Comparison of ENCODE assay signal across 9 mouse cellular contexts in the genomic region with DNA sequence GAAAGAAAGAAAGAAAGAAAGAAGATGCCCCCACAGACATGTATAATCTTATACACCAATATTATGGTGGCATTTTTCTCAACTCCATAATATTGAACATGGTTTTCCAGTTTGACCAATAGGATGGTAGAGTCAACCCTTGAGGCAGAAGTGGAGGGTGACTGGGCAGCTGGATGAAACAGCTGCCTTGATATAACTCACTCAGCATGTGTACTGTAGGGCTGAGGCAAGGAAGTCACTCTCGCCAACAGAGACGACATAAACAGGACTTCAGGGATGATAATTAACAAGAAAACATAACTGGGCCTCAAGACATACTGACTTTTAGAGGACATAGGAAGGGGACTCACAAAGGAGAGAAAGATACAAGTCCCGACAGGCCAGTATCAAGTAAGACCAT. TPM values are rescaled to one million over a fixed set of nuclear protein-coding genes. Genes with fewer than 3 reads are reported as not detected.
DNase-seq lines count a peak whose midpoint lies in the region; ATAC-seq lines count a peak whose summit lies in the region.
"Had no signal": no experiment of that assay in that cellular context is flagged by ENCODE, and none has a peak within 500 bp of the region (broad histone marks: within the 10 kb centered on the region; RNA-seq: fewer than 3 reads in every experiment).

No protein-coding gene starts in this region.

- no peaks in the 10 kb centered on the region for H3K27me3 ChIP-seq in heart, embryonic 10.5 days (ENCODE audit: insufficient read depth, poor library complexity, severe bottlenecking)
- no peaks in the 10 kb centered on the region for H3K27me3 ChIP-seq in forebrain, embryonic 11.5 days (ENCODE audit: control insufficient read depth, insufficient read depth, low read length)
- no peaks in the 10 kb centered on the region for H3K27me3 ChIP-seq in liver, embryonic 13.5 days

- ATAC-seq in forebrain, embryonic 11.5 days (replicated peaks; ENCODE audit: low FRiP score): no peak
- ATAC-seq in liver, embryonic 13.5 days (ENCODE audit: low read depth): no peak

- H3K4me1 ChIP-seq in heart, embryonic 10.5 days: peaks cover 19% of the 10 kb centered on the region
- 0 out of 2 replicates have a peak, but pooled peaks cover 6% of the 10 kb centered on the region for H3K4me1 ChIP-seq in forebrain, embryonic 11.5 days (replicated peaks; ENCODE audit: control insufficient read depth, insufficient read depth, low read length)
- peaks cover 41% of the 10 kb centered on the region for H3K4me1 ChIP-seq in liver, embryonic 13.5 days (replicated peaks)

- 24% methylated on average over 3 of the region's 3 CpGs for WGBS in heart, embryonic 10.5 days
- 16% methylated on average over 3 of the region's 3 CpGs for WGBS in forebrain, embryonic 11.5 days
- 9% methylated on average over 3 of the region's 3 CpGs for WGBS in liver, embryonic 13.5 days (ENCODE audit: insufficient replicate concordance)

- H3K9me3 ChIP-seq in heart, embryonic 10.5 days: no peaks in the 10 kb centered on the region
- H3K9me3 ChIP-seq in forebrain, embryonic 11.5 days (ENCODE audit: control insufficient read depth, low read length): no peaks in the 10 kb centered on the region
- H3K9me3 ChIP-seq in liver, embryonic 13.5 days (replicated peaks): no peaks in the 10 kb centered on the region

- H3K4me3 ChIP-seq in heart, embryonic 10.5 days: peak overlapping the region; percentile 85
- peak overlapping the region; percentile 82 for H3K4me3 ChIP-seq in forebrain, embryonic 11.5 days (ENCODE audit: low read depth, low read length)
- H3K4me3 ChIP-seq in liver, embryonic 13.5 days (replicated peaks): peak overlapping the region; percentile 81

- H3K9ac ChIP-seq in forebrain, embryonic 11.5 days (ENCODE audit: low read length): peak overlapping the region; percentile 75
- peak overlapping the region; percentile 81 for H3K9ac ChIP-seq in liver, embryonic 13.5 days

- H3K36me3 ChIP-seq in heart, embryonic 10.5 days: peaks cover 39% of the 10 kb centered on the region
- H3K36me3 ChIP-seq in forebrain, embryonic 11.5 days (ENCODE audit: control insufficient read depth, insufficient read depth, low read length): peaks cover 9% of the 10 kb centered on the region
- peaks cover 34% of the 10 kb centered on the region for H3K36me3 ChIP-seq in liver, embryonic 13.5 days

- DNase-seq in heart, embryonic 10.5 days (ENCODE audit: low spot score): no peak
- no peak for DNase-seq in heart, adult 8-10 months (ENCODE audit: low spot score)
- peak; percentile 22 for DNase-seq in A20 (ENCODE audit: low read depth, low spot score)
- DNase-seq in forebrain, embryonic 11.5 days (ENCODE audit: low spot score): no peak
- peak; percentile 3 for DNase-seq in liver, embryonic 13.5 days
- no peak for DNase-seq in adrenal gland, postnatal 36 days
- no peak for DNase-seq in cerebellum, adult 11-12 months
- DNase-seq in cerebellum, adult 8-10 months: no peak
- DNase-seq: right cerebral cortex, postnatal 25 days had no signal

- H3K27ac ChIP-seq in heart, embryonic 10.5 days: peak overlapping the region; percentile 88
- no peak overlapping the region for H3K27ac ChIP-seq in forebrain, embryonic 11.5 days (ENCODE audit: low read depth, low read length)
- H3K27ac ChIP-seq in liver, embryonic 13.5 days: peak overlapping the region; percentile 31; the same call in 1 of the 2 replicates

- peak overlapping the region; percentile 89 for H3K4me2 ChIP-seq in forebrain, embryonic 11.5 days (ENCODE audit: low read depth, low read length, severe bottlenecking)
- peak overlapping the region; percentile 80 for H3K4me2 ChIP-seq in liver, embryonic 13.5 days

RNA-seq across cellular contexts. Expression of a gene that starts 0.9 kb away (rescaled TPM):
- polyA plus RNA-seq in heart, embryonic 10.5 days (2016; fragmentation: Nextera tagmentation; extraction: Ambion mirVana): 0.90 and 1.6 TPM in 2 replicates
- total RNA-seq in heart, adult 8-10 months (2022): under 1 TPM; 0.32 to 0.72 (median 0.49) TPM
- polyA plus RNA-seq in forebrain, embryonic 11.5 days (2014; fragmentation: Nextera tagmentation; extraction: Ambion mirVana): 2.8 and 3.3 TPM in 2 replicates
- polyA plus RNA-seq in liver, embryonic 13.5 days (2015; fragmentation: Nextera tagmentation; extraction: Ambion mirVana): 0.18 and 0.43 TPM in 2 replicates
- 10 to 100 TPM; 18.4 to 20.5 TPM for total RNA-seq in adrenal gland, postnatal 36 days (2021)

RNA-seq across cellular contexts. Expression of a gene that starts 1.4 kb away (rescaled TPM):
- polyA plus RNA-seq in heart, embryonic 10.5 days (2016; fragmentation: Nextera tagmentation; extraction: Ambion mirVana): 61.8 and 88.1 TPM in 2 replicates
- 10 to 100 TPM; 13.0 to 14.8 (median 14.0) TPM for total RNA-seq in heart, adult 8-10 months (2022)
- 127 and 129 TPM in 2 replicates for polyA plus RNA-seq in forebrain, embryonic 11.5 days (2014; fragmentation: Nextera tagmentation; extraction: Ambion mirVana)
- polyA plus RNA-seq in liver, embryonic 13.5 days (2015; fragmentation: Nextera tagmentation; extraction: Ambion mirVana): 52.5 and 57.3 TPM in 2 replicates
- total RNA-seq in adrenal gland, postnatal 36 days (2021): 10 to 100 TPM; 48.6 to 68.5 TPM

Comparison
In these comparisons a context has a peak if more than half of its experiments do, and no peak if none do; other contexts are left out.
1. DNase-seq: peak in A20 (single experiment) and liver, embryonic 13.5 days (single experiment); none in heart, embryonic 10.5 days (single experiment), heart, adult 8-10 months (single experiment), forebrain, embryonic 11.5 days (single experiment), adrenal gland, postnatal 36 days (0 of 2), cerebellum, adult 11-12 months (single experiment) and cerebellum, adult 8-10 months (single experiment).
2. Peak in every context shown above with its lines, with median percentiles within 50 percentile points of each other: H3K4me3 ChIP-seq.